Mouse (Mus musculus): ENCODE results near the gene Tacc2. TPM values are rescaled to one million over a fixed set of nuclear protein-coding genes. Genes with fewer than 3 reads are reported as not detected.
A peak's percentile ranks its signal among the peaks of the same experiment; 100 is the strongest.

Tacc2 gene
- polyA plus RNA-seq, 1 experiment = 66.7 TPM

DNA sequence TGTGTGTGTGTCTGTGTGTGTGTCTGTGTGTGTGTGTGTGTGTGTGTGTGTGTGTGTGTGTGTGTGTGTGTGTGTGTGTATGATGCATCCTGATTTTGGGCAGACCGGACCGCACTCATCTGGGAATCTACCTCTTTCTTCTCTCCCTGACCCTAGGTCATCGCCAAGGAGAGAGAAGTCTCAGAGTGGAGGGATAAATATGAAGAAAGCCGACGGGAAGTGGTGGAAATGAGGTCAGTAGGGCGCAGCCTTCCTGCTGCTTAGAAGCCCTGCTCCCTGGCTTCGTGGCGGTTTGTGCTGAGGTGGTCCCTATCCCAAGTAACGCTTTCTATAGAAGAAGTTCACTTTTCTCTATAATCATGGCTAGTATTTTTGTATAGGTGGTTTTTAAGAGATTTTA is 174.4 kb downstream of the Tacc2 start:
- H3K4me3 ChIP-seq (replicated peaks; ENCODE audit: insufficient read depth, low read depth, low read length) = no peak overlapping the region
- no peak overlapping the region for H3K27ac ChIP-seq (ENCODE audit: insufficient read depth, low read length)
- TF ChIP-seq POLR2A (IDR thresholded peaks at IDR 0.05; ENCODE audit: borderline replicate concordance, insufficient read depth, low read length) = no peak
- TF ChIP-seq CTCF (IDR thresholded peaks at IDR 0.05; ENCODE audit: borderline replicate concordance, insufficient read depth, low read depth, low read length) = no peak
- H3K27me3 ChIP-seq (ENCODE audit: control insufficient read depth, insufficient read depth, low read length) = no peaks in the 10 kb centered on the region
- no peak for DNase-seq
- WGBS = 66% methylated on average over 9 of the region's 9 CpGs
- peaks cover 7% of the 10 kb centered on the region; the same call in 1 of the 2 replicates for H3K4me1 ChIP-seq (ENCODE audit: control insufficient read depth, insufficient read depth, low read length)

DNA sequence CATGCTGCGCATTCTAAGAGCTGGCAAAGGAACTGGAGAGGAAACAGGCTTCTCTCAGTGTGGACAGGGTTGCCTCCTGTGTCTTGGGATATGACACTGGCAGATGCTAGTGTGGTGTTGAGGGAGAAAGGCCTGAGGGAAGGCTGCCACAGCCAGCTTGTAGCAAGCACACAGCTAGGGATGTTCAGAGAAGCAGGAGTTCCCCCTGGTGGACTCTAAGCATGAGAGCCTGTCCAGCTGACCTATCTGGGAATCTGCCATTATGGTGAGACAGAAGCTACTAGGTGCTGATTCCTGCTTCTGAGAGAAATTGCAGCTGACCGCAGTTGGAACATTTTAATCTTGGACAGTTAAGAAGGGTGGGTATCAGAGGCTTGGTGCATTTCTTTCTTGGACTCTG is 177.6 kb downstream of the Tacc2 start:
- Histone ChIP-seq H3K4me3 (replicated peaks; ENCODE audit: insufficient read depth, low read depth, low read length) (no peak overlapping the region), H3K4me1 (ENCODE audit: control insufficient read depth, insufficient read depth, low read length) (peaks cover 4% of the 10 kb centered on the region; the same call in 1 of the 2 replicates), H3K27me3 (ENCODE audit: control insufficient read depth, insufficient read depth, low read length) (no peaks in the 10 kb centered on the region), H3K27ac (ENCODE audit: insufficient read depth, low read length) (no peak overlapping the region)
- TF ChIP-seq CTCF (IDR thresholded peaks at IDR 0.05; ENCODE audit: borderline replicate concordance, insufficient read depth, low read depth, low read length) (peak; percentile 73; the same call in 1 of the 2 replicates), POLR2A (IDR thresholded peaks at IDR 0.05; ENCODE audit: borderline replicate concordance, insufficient read depth, low read length) (no peak)
- DNase-seq = peak; percentile 46 to 54
- whole genome bisulfite sequencing = 26% methylated on average over 2 of the region's 2 CpGs

DNA sequence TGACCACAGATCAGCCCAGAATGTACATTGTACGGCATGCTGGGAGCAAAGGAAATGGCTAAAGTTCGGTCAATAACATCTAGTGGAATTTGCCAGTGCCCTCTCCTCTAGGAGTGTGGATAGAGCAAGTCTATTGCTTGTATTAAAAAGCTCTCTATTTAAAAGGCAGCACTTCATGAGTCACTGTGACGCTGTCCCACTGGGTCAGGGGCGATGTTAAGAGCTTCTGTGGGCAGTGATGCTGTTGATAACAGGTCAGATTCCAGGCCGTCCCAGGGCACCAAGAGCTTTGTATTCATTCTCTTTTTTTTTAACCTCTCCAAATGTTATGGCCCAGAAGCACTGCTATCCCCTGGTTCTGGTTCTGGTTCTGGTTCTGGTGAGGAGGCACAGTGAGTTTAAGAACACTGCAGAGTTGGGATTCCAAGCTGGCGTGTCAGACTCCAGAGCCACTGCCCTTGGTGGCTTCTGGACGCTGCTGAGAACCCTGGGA is 179.2 kb downstream of the Tacc2 start:
- Histone ChIP-seq H3K27ac (ENCODE audit: insufficient read depth, low read length) (no peak overlapping the region), H3K4me1 (ENCODE audit: control insufficient read depth, insufficient read depth, low read length) (no peaks in the 10 kb centered on the region), H3K4me3 (replicated peaks; ENCODE audit: insufficient read depth, low read depth, low read length) (no peak overlapping the region), H3K27me3 (ENCODE audit: control insufficient read depth, insufficient read depth, low read length) (no peaks in the 10 kb centered on the region)
- DNase-seq = no peak
- TF ChIP-seq CTCF (IDR thresholded peaks at IDR 0.05; ENCODE audit: borderline replicate concordance, insufficient read depth, low read depth, low read length) (no peak), POLR2A (IDR thresholded peaks at IDR 0.05; ENCODE audit: borderline replicate concordance, insufficient read depth, low read length) (no peak)
- WGBS = 87% methylated on average over 7 of the region's 7 CpGs

DNA sequence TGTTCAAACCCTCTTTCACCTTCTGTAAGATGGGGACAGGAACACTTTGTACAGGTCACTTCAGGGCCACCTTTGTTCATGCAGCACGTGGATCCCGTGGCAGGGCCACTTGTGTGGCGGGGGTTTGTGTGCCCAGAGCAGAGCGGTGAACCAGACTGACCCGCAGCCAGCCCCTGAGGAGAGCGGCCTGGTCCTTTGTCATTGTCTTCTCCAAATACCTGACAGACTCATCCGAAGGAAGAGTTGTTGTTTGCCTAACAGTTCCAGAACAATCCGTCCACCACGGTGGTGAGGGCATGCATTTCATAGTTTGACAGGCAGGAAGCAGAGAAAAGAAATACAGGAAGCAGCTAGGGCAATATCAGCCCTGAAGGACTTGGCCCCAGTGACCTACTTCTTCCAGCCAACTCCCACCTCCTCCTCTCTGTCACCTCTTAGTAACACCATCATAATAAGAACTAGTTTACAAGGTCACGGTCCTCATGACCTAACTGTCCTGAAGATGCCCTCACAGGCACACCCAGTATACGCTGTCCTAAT is 180.2 kb downstream of the Tacc2 start:
- Histone ChIP-seq H3K4me1 (ENCODE audit: control insufficient read depth, insufficient read depth, low read length) (no peaks in the 10 kb centered on the region), H3K4me3 (replicated peaks; ENCODE audit: insufficient read depth, low read depth, low read length) (no peak overlapping the region), H3K27ac (ENCODE audit: insufficient read depth, low read length) (no peak overlapping the region), H3K27me3 (ENCODE audit: control insufficient read depth, insufficient read depth, low read length) (no peaks in the 10 kb centered on the region)
- no peak for DNase-seq
- TF ChIP-seq CTCF (IDR thresholded peaks at IDR 0.05; ENCODE audit: borderline replicate concordance, insufficient read depth, low read depth, low read length) = no peak
- no peak for TF ChIP-seq POLR2A (IDR thresholded peaks at IDR 0.05; ENCODE audit: borderline replicate concordance, insufficient read depth, low read length)
- WGBS = 90% methylated on average over 11 of the region's 11 CpGs

DNA sequence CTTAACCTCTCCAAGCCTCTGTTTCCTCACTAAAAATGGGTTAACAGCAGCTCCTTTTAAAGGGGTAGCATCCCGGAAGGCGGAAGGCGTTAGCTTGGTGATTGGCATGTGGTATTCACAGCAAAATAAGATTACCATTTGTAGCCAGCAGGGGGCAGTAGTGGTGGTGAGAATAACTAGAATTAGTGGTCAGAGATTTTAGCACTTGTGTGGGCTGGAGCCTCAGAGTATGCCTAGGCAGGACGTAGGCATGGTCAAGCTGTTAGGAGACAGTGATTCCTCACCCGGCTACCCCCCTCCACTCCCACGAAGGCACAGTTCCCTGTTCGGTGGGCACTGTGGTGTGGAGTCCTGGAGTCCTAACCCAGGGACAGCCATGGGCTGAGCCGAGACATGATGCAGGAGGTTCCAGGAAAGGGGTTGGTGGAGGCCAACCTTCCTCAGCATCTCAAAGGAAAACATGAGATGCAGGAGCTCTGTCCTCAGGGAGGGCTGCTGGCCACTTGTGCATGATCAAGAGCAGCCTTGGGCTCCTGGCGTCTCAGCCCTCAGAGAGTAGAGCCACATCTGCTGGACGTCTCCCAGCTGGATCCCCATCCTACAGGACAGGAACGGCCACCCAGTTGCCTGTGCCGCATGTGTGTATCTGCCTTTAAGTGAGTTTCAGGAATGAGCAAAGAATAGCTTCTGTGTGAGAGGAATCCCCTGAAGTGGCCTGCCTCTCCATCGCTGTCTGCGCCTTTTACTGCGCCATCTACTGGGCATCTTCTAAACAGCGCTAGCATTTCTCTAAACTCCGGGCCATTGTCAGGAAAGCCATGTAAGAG is 185.0 kb downstream of the Tacc2 start:
- Histone ChIP-seq H3K4me1 (ENCODE audit: control insufficient read depth, insufficient read depth, low read length) (no peaks in the 10 kb centered on the region), H3K27me3 (ENCODE audit: control insufficient read depth, insufficient read depth, low read length) (no peaks in the 10 kb centered on the region), H3K27ac (ENCODE audit: insufficient read depth, low read length) (no peak overlapping the region), H3K4me3 (replicated peaks; ENCODE audit: insufficient read depth, low read depth, low read length) (no peak overlapping the region)
- peak; percentile 72 to 75 for DNase-seq
- WGBS = 28% methylated on average over 17 of the region's 17 CpGs
- TF ChIP-seq CTCF (IDR thresholded peaks at IDR 0.05; ENCODE audit: borderline replicate concordance, insufficient read depth, low read depth, low read length) = peak; percentile 86
- no peak for TF ChIP-seq POLR2A (IDR thresholded peaks at IDR 0.05; ENCODE audit: borderline replicate concordance, insufficient read depth, low read length)

DNA sequence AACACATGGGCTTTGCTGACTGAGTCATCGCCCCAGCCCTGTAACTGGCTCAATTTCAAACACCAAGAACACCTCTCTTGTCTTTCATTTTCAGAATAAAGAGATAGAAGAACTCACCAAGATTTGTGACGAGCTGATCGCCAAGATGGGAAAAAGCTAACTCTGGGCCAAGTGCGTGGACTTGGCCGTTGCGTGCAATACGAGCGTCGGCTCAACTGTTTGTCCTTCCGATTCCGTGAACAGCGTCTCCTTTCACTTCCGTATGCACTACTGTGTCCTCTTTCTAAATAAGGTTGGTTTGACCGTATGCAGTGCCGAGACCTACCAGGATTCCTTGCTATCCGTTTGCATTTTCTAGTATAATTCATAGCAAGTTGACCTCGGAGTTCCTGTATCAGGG is 186.9 kb downstream of the Tacc2 start:
- DNase-seq = no peak
- Histone ChIP-seq H3K4me3 (replicated peaks; ENCODE audit: insufficient read depth, low read depth, low read length) (no peak overlapping the region), H3K27me3 (ENCODE audit: control insufficient read depth, insufficient read depth, low read length) (no peaks in the 10 kb centered on the region), H3K27ac (ENCODE audit: insufficient read depth, low read length) (no peak overlapping the region), H3K4me1 (ENCODE audit: control insufficient read depth, insufficient read depth, low read length) (no peaks in the 10 kb centered on the region)
- TF ChIP-seq CTCF (IDR thresholded peaks at IDR 0.05; ENCODE audit: borderline replicate concordance, insufficient read depth, low read depth, low read length) = no peak
- no peak for TF ChIP-seq POLR2A (IDR thresholded peaks at IDR 0.05; ENCODE audit: borderline replicate concordance, insufficient read depth, low read length)
- 94% methylated on average over 17 of the region's 17 CpGs for WGBS

DNA sequence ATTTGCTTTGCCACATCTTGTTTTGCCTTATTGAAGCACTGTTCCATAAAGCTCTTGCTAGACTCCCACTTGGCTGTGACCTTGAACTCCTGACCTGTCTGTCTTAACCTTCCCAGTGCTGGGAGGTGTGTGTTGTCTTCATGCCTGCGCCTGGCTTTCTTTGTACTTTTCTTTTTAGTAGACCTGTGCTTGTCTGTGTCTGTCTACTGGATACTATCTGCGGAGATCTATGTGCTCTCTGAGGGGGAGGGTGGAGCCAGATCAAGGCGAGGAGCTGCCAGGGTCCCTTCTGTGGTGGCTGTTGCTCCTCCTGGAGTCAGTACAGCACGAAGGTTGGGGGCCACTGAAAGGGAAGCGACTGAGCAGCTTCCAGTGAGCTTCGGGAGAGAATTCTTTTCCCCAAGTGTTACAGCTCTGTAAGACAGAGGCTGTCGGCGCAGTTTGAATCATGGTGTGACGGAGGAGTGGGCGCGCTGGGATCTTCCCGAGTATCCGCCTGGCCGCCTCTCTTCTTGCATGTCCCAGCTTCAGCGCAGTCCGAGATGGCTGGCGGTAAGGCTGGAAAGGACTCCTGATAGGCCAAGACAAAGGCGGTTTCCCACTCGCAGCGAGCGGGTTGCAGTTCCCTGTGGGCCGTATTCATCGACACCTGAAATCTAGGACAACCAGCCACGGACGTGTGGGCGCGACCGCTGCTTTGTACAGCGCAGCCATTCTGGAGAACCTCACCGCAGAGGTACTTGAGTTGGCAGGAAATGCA is 189.4 kb downstream of the Tacc2 start:
- Histone ChIP-seq H3K4me3 (replicated peaks; ENCODE audit: insufficient read depth, low read depth, low read length) (no peak overlapping the region), H3K4me1 (ENCODE audit: control insufficient read depth, insufficient read depth, low read length) (no peaks in the 10 kb centered on the region), H3K27ac (ENCODE audit: insufficient read depth, low read length) (no peak overlapping the region), H3K27me3 (ENCODE audit: control insufficient read depth, insufficient read depth, low read length) (no peaks in the 10 kb centered on the region)
- 85% methylated on average over 30 of the region's 30 CpGs for WGBS
- DNase-seq = peak; percentile 33 to 48
- no peak for TF ChIP-seq POLR2A (IDR thresholded peaks at IDR 0.05; ENCODE audit: borderline replicate concordance, insufficient read depth, low read length)
- no peak for TF ChIP-seq CTCF (IDR thresholded peaks at IDR 0.05; ENCODE audit: borderline replicate concordance, insufficient read depth, low read depth, low read length)
